Mouse (Mus musculus): ENCODE measurements around the gene Dapk2.

Dapk2 gene

DNA sequence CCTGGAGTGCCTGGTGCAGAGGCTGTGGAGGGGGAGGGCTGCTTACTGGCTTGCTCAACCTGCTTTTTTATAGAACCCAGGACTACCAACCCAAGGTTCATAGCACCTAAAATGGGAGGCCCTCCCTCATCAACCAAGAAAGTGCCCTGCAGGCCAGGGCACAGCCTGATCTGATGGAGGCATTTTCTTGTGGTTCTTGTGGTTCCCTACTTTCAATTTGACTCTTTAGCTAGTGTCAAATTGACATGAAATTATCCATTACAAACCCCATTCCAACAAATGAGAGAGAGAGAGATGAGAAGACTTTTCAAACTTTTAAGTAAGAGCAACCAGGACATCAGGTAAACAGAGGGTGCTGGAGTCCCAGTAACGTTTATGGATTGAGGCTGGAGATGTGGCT lies 15.8 kb upstream of the Dapk2 start:
- DNase-seq (ENCODE audit: low spot score) = no peak

GRCm38 (mm10) chr9:66144248-66144647 lies 13.8 kb upstream of the Dapk2 start:
- peak; percentile 78 for DNase-seq (ENCODE audit: low spot score)

- no peak for DNase-seq (ENCODE audit: low spot score)
These were observed 11.9 kb upstream of the Dapk2 start for GRCm38 (mm10) chr9:66146141-66146540.

DNA sequence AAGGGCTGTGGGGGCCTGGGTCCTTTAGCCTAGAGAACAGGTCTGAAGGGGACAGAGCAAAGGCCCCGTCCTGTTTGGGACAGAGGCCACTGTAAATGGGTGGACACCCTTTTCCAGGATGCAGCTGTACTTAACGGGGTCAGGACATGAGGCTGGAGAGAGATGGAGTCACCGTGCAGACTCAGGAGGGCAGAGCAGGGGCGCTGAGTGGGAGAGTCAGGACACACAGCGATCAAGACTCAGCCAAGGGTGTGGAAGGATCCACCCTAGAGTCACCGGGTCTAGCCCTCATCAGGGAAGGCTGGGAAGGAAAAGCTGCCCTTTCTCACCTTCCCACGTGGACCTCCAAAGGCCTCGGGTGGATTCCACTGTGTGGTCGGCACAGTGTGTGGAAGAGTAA lies 6.0 kb upstream of the Dapk2 start:
- DNase-seq (ENCODE audit: low spot score) = no peak

DNA sequence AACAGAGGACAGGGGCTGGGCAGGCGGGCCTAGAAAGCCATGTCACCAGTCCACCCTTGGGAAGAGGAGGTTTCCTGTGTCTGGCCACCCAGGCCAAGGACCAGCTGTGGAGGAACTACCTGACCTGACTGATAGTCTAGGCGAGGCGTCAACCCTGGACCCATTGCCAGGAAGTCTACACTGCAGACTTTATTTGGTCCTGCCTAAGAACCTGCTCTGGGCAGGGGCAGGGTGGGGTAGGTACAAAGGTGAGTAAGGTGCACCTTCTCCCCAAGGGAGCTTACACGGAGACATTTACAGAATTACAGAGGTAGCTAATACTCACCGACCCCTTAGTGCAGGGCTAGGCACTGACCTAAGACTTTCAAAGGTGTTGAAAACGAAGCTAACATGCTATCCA lies 4.4 kb upstream of the Dapk2 start:
- DNase-seq (ENCODE audit: low spot score) = no peak

DNA sequence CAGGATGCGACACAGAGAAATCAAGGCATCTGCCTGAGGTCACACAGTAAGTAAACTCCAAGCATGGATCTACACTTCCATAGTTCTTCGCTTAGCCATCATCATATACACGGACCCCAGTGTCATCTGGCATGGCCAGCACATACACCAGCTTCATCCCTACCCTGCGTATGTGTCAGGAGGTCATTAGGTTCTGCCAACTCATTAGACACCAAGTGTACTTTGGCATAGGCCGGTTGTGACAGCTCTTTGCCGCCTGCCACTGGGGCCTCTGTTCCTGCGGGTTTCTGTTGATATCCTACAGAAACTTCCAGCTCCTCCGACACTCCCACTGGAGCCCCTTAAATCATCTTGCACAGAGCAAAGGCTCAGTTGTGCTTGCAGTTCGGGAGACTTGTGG lies 4.0 kb upstream of the Dapk2 start:
- DNase-seq (ENCODE audit: low spot score) = no peak

DNA sequence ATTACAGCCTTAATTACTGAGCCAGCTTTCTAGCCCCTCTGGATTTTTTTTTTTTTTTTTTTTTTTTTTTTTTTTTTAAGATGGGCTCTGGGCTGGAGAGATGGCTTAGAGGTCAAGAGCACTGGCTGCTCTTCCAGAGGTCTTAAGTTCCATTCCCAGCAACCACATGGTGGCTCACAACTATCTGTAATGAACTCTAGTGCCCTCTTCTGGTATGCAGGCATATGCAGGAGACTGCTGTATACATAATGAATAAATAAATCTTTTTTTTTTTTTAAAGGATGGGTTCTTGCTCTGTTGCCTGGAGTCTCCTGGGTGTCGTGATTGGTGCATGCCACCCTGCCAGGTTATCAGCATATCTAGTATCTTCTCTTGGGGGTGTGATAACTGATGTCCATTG lies 2.5 kb upstream of the Dapk2 start:
- no peak for DNase-seq (ENCODE audit: low spot score)

- DNase-seq (ENCODE audit: low spot score) = no peak
These were observed 935 bp downstream of the Dapk2 start for GRCm38 (mm10) chr9:66158885-66159430.

GRCm38 (mm10) chr9:66160155-66160554 lies 2.1 kb downstream of the Dapk2 start:
- no peak for DNase-seq (ENCODE audit: low spot score)

GRCm38 (mm10) chr9:66162995-66163394 lies 5.0 kb downstream of the Dapk2 start:
- DNase-seq (ENCODE audit: low spot score) = no peak

DNA sequence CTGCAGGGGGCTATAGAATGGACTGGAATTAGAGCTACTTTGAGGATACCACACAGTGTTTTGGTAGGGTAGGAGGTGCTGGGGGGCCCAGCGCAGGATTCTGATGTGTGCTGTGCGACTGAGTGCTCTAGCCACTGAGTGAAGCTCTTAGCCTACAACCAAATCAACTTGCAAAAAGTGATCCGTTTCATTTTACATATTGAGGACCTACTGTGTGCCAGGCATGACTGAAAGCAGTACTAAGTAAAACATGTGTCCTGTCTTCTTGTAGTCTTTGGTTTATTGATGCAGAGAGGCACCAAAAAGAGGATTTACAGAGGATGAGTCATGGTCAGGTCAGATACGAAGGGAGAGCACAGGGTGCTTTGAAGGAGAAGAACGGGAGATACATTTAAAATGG lies 9.2 kb downstream of the Dapk2 start:
- no peak for DNase-seq (ENCODE audit: low spot score)

DNA sequence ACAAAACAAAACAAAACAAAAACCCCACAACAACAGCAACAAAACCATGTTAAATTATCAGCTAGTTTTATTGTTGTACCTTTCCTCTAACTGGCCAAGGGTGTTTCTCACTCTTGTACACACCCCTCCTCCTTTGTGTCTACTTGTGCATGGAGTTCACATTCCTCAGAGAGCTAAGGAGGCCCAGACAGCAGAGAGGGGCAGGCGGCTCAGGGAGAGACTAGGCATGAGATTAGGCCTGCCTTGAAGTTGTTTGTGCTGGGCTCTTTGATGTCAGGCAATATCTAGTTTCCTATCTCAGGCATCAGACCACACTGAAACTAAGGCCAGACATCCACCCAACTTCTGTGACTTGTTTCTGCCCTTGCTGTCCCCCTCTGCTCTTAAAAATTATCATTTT lies 10.2 kb downstream of the Dapk2 start:
- no peak for DNase-seq (ENCODE audit: low spot score)

DNA sequence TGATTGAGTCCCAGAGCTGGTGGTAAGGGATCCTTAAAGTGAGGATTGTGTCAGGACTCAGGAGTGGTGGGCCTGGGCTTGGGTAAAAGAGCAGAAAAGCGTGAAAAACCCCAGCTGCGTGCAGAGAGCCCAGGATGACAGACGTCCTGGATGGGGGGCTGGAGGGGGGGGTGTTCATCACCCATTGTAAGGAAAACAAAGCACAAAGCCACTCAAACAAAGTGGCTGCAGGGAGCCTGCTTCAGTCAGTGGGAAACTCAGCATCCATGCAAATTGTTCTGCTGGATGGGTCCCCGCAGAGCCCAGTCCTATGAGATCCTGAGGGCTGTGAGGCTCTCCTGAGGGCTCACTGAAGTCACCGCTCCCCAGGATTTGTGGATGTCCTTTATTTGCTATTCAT lies 12.5 kb downstream of the Dapk2 start:
- no peak for DNase-seq (ENCODE audit: low spot score)

GRCm38 (mm10) chr9:66171275-66171921 lies 13.4 kb downstream of the Dapk2 start:
- DNase-seq (ENCODE audit: low spot score) = no peak

DNA sequence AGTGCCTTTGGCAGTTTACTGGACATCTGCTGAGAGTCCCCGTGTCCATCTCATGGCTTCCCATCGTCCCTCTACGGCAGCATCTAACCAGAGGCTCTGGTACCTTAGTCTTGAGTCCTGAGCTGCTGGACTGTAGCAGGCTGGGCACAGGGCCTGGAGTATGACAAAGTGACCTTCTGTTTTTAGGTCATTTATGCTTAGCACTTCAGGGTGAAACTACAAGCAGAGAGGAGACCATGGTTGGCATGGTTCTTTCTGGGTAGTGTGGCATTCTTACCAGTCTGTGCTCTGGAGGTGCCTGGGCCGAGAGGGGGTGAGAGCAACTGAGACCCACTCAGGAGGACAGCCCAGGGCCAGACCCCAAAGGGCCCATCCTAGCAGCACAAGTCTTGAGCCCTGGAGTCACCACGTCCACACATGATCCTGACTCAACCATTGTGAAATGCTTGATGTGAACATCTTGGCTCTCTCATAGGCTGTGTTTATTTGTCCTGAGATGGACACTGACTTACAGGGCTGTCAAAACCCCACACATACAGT lies 15.4 kb downstream of the Dapk2 start:
- DNase-seq (ENCODE audit: low spot score) = no peak

DNA sequence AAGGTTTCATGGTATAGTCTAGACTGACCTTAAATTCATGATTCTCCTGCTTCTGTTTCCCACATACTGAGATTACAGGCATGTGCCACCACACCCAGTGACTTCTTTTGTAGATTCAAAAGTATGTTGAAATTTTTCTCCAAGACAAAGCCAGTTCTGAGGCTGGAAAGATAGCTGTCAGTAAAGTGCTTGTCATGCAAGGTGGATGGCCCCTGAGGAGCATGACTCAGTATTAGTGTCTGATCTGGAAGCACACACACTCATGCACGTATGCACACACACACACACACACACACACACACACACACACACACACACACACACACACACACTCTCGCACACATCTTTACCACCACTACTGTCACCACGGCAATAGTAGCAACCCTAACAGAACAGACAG lies 17.0 kb downstream of the Dapk2 start:
- peak; percentile 36 for DNase-seq (ENCODE audit: low spot score)

- peak; percentile 85 for DNase-seq (ENCODE audit: low spot score)
These were observed 20.0 kb downstream of the Dapk2 start for GRCm38 (mm10) chr9:66177975-66178374.

DNA sequence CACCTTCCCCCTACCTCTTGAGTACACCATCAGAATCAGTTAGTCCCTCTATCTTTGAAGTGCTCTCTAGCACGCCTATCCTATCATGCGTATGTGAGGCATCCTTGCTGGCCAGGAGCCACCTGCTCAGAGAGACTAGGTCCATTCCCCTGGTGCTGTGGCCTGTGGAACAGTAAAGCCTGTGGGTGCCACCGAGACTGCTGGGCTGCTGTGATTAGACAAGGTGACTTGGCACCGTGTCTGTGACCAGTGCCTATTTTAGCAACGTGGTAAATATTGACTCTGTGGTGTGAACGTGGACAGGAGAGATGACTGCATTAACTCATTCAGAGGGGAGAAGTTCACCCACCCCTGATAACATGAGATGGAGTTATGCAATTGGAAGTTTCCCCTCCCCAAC lies 21.8 kb downstream of the Dapk2 start:
- no peak for DNase-seq (ENCODE audit: low spot score)

GRCm38 (mm10) chr9:66181126-66181825 lies 23.3 kb downstream of the Dapk2 start:
- peak; percentile 50 for DNase-seq (ENCODE audit: low spot score)

DNA sequence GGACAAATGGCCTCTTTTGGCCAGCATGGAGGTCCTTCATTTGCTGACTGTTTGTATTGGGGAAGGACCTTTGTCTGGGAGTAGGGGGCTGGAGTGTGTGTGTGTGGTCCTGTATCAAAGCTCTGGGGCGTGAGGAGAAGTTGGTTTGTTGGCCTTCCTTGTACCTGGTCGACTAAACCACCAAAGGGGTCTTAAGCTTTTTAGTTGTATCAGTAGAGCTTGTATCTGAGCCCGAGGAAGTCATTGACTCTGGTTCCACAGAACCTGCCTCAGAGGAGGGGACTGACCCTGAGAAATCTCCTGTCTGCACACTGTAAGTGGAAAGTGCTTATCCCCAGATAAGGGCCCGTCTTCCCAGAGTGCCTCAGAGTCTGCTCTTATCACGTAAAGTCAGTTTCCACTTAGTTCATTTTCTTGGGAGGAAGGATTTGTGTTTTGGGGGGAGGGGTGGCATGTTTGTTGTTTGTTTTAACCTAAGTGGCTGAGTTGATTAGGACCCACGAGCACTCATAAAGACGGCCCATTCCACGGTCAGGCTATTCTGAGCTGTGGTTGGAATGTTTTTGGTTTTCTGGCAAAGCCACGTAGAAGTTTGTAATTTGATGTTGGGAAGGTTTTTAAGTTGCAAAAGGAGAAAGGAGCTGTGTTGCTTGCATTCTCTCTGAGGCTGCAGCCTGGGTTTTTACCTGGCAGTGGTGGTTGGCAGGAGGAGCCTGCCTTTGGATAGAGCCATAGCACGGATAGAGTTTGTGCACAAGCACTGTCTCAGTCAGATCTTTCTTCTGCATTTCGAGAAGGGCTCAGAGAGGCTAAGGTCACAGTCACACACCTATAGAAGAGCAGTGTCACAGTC lies 24.0 kb downstream of the Dapk2 start:
- peak; percentile 52 for DNase-seq (ENCODE audit: low spot score)

GRCm38 (mm10) chr9:66182679-66182993 lies 24.6 kb downstream of the Dapk2 start:
- DNase-seq (ENCODE audit: low spot score) = no peak

DNA sequence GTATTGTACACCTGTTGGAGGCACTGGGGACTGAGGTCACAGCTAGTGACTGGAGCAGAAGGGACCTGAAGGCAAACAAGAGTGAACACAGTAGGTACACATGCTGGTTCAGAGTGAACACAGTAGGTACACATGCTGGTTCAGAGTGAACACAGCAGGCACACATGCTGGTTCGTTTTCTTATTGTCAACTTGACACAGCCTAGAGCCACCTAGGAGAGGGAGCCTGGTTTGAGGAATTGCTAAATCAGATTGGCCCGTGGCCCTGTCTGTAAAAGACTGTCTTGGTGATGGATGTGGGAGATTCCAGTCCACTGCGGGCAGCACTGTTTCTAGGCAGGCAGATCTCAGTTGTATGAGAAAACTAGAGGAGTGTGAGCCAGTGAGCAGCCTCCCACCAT lies 25.0 kb downstream of the Dapk2 start:
- no peak for DNase-seq (ENCODE audit: low spot score)

- DNase-seq (ENCODE audit: low spot score) = no peak
These were observed 26.5 kb downstream of the Dapk2 start for GRCm38 (mm10) chr9:66184572-66184971.

Data from yolk sac, embryonic 10.5 days (tissue).